Mouse (Mus musculus) MEL (cell line): ENCODE data around the gene Pla2g3. TPM values are rescaled to one million over a fixed set of nuclear protein-coding genes. Genes with fewer than 3 reads are reported as not detected.
A peak's percentile ranks its signal among the peaks of the same experiment; 100 is the strongest.

Experiments
- DNase-seq: peaks from one replicate; pipeline ENCODE4 v3.0.0; 2011; ENCODE audit warnings: low read depth, low spot score
- H3K27ac ChIP-seq: 2 replicates; pipeline ENCODE4 v1.5.1; 2012; ENCODE audit warnings: low read depth, mild to moderate bottlenecking, control low read depth, low read length, moderate library complexity; ENCODE audit not compliant: control insufficient read depth
- H3K27me3 ChIP-seq, 2 experiments: fragments of 150-350 bp in 1 of 2; sonication (generic) in 1 of 2; 2 replicates each; pipeline ENCODE4 v1.6.1; 2012; ENCODE audit warnings: low read length in 2 of 2, mild to moderate bottlenecking in 2 of 2, improper control_type of control experiment in 1 of 2, moderate library complexity in 1 of 2; ENCODE audit not compliant: insufficient read depth in 2 of 2, control insufficient read depth in 1 of 2
- H3K36me3 ChIP-seq, 2 experiments: 2 replicates each; pipeline ENCODE4 v1.6.1; 2012 to 2014; ENCODE audit warnings: low read length in 2 of 2, improper control_type of control experiment in 1 of 2, inconsistent platforms in 1 of 2, mild to moderate bottlenecking in 1 of 2; ENCODE audit not compliant: insufficient read depth in 2 of 2, control insufficient read depth in 1 of 2
- H3K4me1 ChIP-seq, 2 experiments: fragments of 150-350 bp in 1 of 2; sonication (generic) in 1 of 2; 2 replicates each; pipeline ENCODE4 v1.6.1; 2012; ENCODE audit warnings: low read length in 2 of 2, improper control_type of control experiment in 1 of 2, mild to moderate bottlenecking in 1 of 2; ENCODE audit not compliant: insufficient read depth in 2 of 2, control insufficient read depth in 1 of 2
- H3K4me3 ChIP-seq, 2 experiments: fragments of 150-350 bp in 1 of 2; sonication (generic) in 1 of 2; 2 replicates each; pipeline ENCODE4 v1.5.1; 2012; ENCODE audit warnings: low read depth in 2 of 2, low read length in 2 of 2, mild to moderate bottlenecking in 2 of 2, moderate library complexity in 2 of 2, control low read depth in 1 of 2, improper control_type of control experiment in 1 of 2; ENCODE audit not compliant: control insufficient read depth in 1 of 2, insufficient read depth in 1 of 2
- H3K79me2 ChIP-seq: 2 replicates; pipeline ENCODE4 v1.6.1; 2012; ENCODE audit warnings: mild to moderate bottlenecking, low read length, moderate library complexity; ENCODE audit not compliant: control insufficient read depth, poor library complexity, insufficient read depth
- H3K9ac ChIP-seq: 2 replicates; pipeline ENCODE4 v1.6.1; 2012; ENCODE audit warnings: low read depth, mild to moderate bottlenecking, control low read depth, low read length, moderate library complexity; ENCODE audit not compliant: control insufficient read depth, poor library complexity, severe bottlenecking
- H3K9me3 ChIP-seq: fragments of 150-350 bp; sonication (generic); replicated peaks from 2 replicates; pipeline ENCODE4 v1.6.1; 2012; ENCODE audit warnings: mild to moderate bottlenecking, low read length, improper control_type of control experiment, moderate library complexity; ENCODE audit not compliant: insufficient read depth
- CTCF ChIP-seq, 3 experiments: IDR thresholded peaks in 2 of 3; conservative IDR thresholded peaks in 1 of 3; 2 replicates each; pipeline ENCODE4 v1.5.1; 2011 to 2012; ENCODE audit warnings: low read length in 3 of 3, low read depth in 2 of 3, mild to moderate bottlenecking in 2 of 3, improper control_type of control experiment in 1 of 3, inconsistent platforms in 1 of 3, mixed read lengths in 1 of 3, moderate library complexity in 1 of 3; ENCODE audit not compliant: control insufficient read depth in 1 of 3, insufficient read depth in 1 of 3, poor library complexity in 1 of 3, severe bottlenecking in 1 of 3
- ELF1 ChIP-seq: IDR thresholded peaks from 2 replicates; pipeline ENCODE4 v1.6.1; 2014; ENCODE audit warnings: low read depth, mild to moderate bottlenecking, inconsistent platforms, low read length, improper control_type of control experiment, moderate library complexity
- EP300 ChIP-seq, 2 experiments: IDR thresholded peaks; 2 replicates each; pipeline ENCODE4 v1.6.1; 2011; ENCODE audit warnings: improper control_type of control experiment in 2 of 2, low read length in 2 of 2, low read depth in 1 of 2, mild to moderate bottlenecking in 1 of 2
- ETS1 ChIP-seq: IDR thresholded peaks from 2 replicates; pipeline ENCODE4 v1.6.1; 2012; ENCODE audit warnings: low read depth, mild to moderate bottlenecking, inconsistent platforms, low read length, improper control_type of control experiment, moderate library complexity
- KAT2A ChIP-seq: conservative IDR thresholded peaks from 2 replicates; pipeline ENCODE4 v1.6.1; 2012; ENCODE audit warnings: low read depth, low read length, improper control_type of control experiment, inconsistent platforms
- MAFK ChIP-seq: IDR thresholded peaks from 2 replicates; pipeline ENCODE4 v1.6.1; 2011; ENCODE audit warnings: low read depth, mild to moderate bottlenecking, low read length, improper control_type of control experiment, borderline replicate concordance
- MAZ ChIP-seq: IDR thresholded peaks from 2 replicates; pipeline ENCODE4 v1.6.1; 2012; ENCODE audit warnings: low read depth, mild to moderate bottlenecking, inconsistent platforms, low read length, improper control_type of control experiment
- MXI1 ChIP-seq: IDR thresholded peaks from 2 replicates; pipeline ENCODE4 v1.6.1; 2011; ENCODE audit warnings: mild to moderate bottlenecking, low read depth, low read length, improper control_type of control experiment
- NELFE ChIP-seq: IDR thresholded peaks from 2 replicates; pipeline ENCODE4 v1.6.1; 2011; ENCODE audit warnings: low read depth, low read length, improper control_type of control experiment
- POLR2AphosphoS2 ChIP-seq: IDR thresholded peaks from 2 replicates; pipeline ENCODE4 v1.6.1; 2011; ENCODE audit warnings: low read length, improper control_type of control experiment
- RAD21 ChIP-seq: IDR thresholded peaks from 2 replicates; pipeline ENCODE4 v1.6.1; 2011; ENCODE audit warnings: mild to moderate bottlenecking, low read depth, low read length, improper control_type of control experiment
- RCOR1 ChIP-seq: IDR thresholded peaks from 2 replicates; pipeline ENCODE4 v1.6.1; 2012; ENCODE audit warnings: low read depth, mild to moderate bottlenecking, inconsistent platforms, low read length, improper control_type of control experiment
- SIN3A ChIP-seq: IDR thresholded peaks from 2 replicates; pipeline ENCODE4 v1.6.1; 2012; ENCODE audit warnings: low read length, improper control_type of control experiment, inconsistent platforms
- SMC3 ChIP-seq: IDR thresholded peaks from 2 replicates; pipeline ENCODE4 v1.6.1; 2011; ENCODE audit warnings: low read depth, low read length, improper control_type of control experiment
- TAL1 ChIP-seq: IDR thresholded peaks from 2 replicates; pipeline ENCODE4 v1.6.1; 2012; ENCODE audit warnings: mild to moderate bottlenecking, inconsistent platforms, low read length, moderate library complexity, mixed read lengths
- TBP ChIP-seq: IDR thresholded peaks from 2 replicates; pipeline ENCODE4 v1.8.0; 2011; ENCODE audit warnings: low read depth, low read length, improper control_type of control experiment
- TCF12 ChIP-seq: IDR thresholded peaks from 2 replicates; pipeline ENCODE4 v1.6.1; 2014; ENCODE audit warnings: low read depth, mild to moderate bottlenecking, inconsistent platforms, low read length, improper control_type of control experiment, moderate library complexity
- UBTF ChIP-seq: IDR thresholded peaks from 2 replicates; pipeline ENCODE4 v1.6.1; 2012; ENCODE audit warnings: low read depth, mild to moderate bottlenecking, inconsistent platforms, low read length, improper control_type of control experiment, moderate library complexity, borderline replicate concordance; ENCODE audit not compliant: insufficient read depth
- ZNF384 ChIP-seq: IDR thresholded peaks from 2 replicates; pipeline ENCODE4 v1.6.1; 2012; ENCODE audit warnings: low read depth, mild to moderate bottlenecking, inconsistent platforms, low read length, improper control_type of control experiment
- polyA plus RNA-seq, 2 experiments: library from polyadenylated mRNA; stranded (reverse) in 1 of 2; unstranded in 1 of 2; fragments of >175 nt in 1 of 2; fragments of >200 nt in 1 of 2; gene quantifications; 2 replicates each; pipeline versions ENCODE4 v1.2.1 to v1.2.4; 2012; ENCODE audit warnings: low replicate concordance in 2 of 2, low read depth in 1 of 2; ENCODE audit not compliant: insufficient read length in 2 of 2, insufficient read depth in 1 of 2, missing spikeins in 1 of 2
- total RNA-seq: library from RNA; depleted of rRNA; stranded (reverse); fragments of 300-350 nt; gene quantifications from 2 replicates; pipeline ENCODE4 v1.2.3, GENCODE M21; 2012

The Pla2g3 gene
- total and polyA plus RNA-seq, 3 experiments, result 0.15 to 0.39 TPM; not detected in 1

- Histone ChIP-seq H3K9ac (no peak overlapping the region), H3K27me3 (no peaks in the 10 kb centered on the region), H3K4me3 (no peak overlapping the region), H3K36me3 (peaks cover 0 to 25% of the 10 kb centered on the region in 2 experiments; a peak in 2 of 4 replicates), H3K79me2 (no peaks in the 10 kb centered on the region), H3K9me3 (no peaks in the 10 kb centered on the region)
- DNase-seq, result peak; percentile 87
- no peak for TF ChIP-seq UBTF
- TF ChIP-seq RCOR1, result peak; percentile 52; the same call in 1 of the 2 replicates
- TF ChIP-seq KAT2A, result no peak
- TF ChIP-seq EP300 (IDR thresholded peaks at IDR 0.05; ENCODE audit: low read depth in 1 of 2, low read length in 2 of 2), result peak; percentile 61 to 79
- peak; percentile 44; the same call in 1 of the 2 replicates for TF ChIP-seq MXI1
- TF ChIP-seq CTCF (IDR thresholded peaks at IDR 0.05 in 2 of 3, conservative IDR thresholded peaks at IDR 0.05 in 1 of 3; ENCODE audit: control insufficient read depth in 1 of 3, insufficient read depth in 1 of 3, low read depth in 2 of 3, low read length in 3 of 3, poor library complexity in 1 of 3, severe bottlenecking in 1 of 3), result no peak
- TF ChIP-seq TBP, result 0 out of 2 replicates have a peak, but pooled peaks have one; percentile 54
- TF ChIP-seq ETS1, result peak; percentile 58
- no peak for TF ChIP-seq SIN3A
- no peak for TF ChIP-seq NELFE
- TF ChIP-seq TCF12, result 0 out of 2 replicates have a peak, but pooled peaks have one; percentile 19
- TF ChIP-seq SMC3, result peak; percentile 11; the same call in 1 of the 2 replicates
- TF ChIP-seq MAFK, result peak; percentile 78; the same call in 1 of the 2 replicates
- TF ChIP-seq, all 39 proteins: peak for 8
- H3K27ac ChIP-seq, result peak overlapping the region; percentile 26
- peaks cover 12 to 28% of the 10 kb centered on the region in 2 experiments for H3K4me1 ChIP-seq
These were observed 22.2 kb downstream of the Pla2g3 start for GRCm38 (mm10) chr11:3510321-3510720.

DNA sequence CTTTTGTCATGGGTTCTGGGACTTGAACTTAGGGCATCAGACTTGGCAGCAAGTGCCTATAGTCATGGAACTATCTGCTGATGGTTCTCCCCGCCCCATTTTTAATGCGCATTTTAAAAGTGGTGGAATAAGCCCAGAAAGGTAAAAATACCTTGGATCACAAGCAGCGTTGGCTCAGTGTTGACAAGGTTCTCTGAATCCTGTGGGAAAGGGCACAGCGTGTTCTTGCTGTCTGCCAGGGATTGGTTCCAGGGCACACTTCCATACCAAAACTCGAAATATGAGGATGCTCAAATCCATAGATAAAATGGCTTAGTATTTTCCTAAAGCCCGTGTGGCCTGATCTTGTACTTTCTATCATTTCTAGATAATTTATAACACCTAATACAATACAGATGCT lies 25.2 kb downstream of the Pla2g3 start:
- Histone ChIP-seq H3K4me1 (peaks cover 12 to 43% of the 10 kb centered on the region in 2 experiments), H3K9ac (no peak overlapping the region), H3K4me3 (no peak overlapping the region), H3K36me3 (peaks cover 0 to 29% of the 10 kb centered on the region in 2 experiments; a peak in 2 of 4 replicates), H3K79me2 (no peaks in the 10 kb centered on the region; the same call in 1 of the 2 replicates), H3K27ac (no peak overlapping the region), H3K9me3 (no peaks in the 10 kb centered on the region), H3K27me3 (no peaks in the 10 kb centered on the region)
- no peak for DNase-seq
- TF ChIP-seq POLR2AphosphoS2 (no peak), ELF1 (no peak), MAZ (no peak), MXI1 (no peak), RAD21 (no peak), TAL1 (no peak), MAFK (no peak), ZNF384 (no peak)
